Mouse (Mus musculus) kidney, adult 2 months (tissue): ENCODE measurements around the gene Kcnc4. TPM values are rescaled to one million over a fixed set of nuclear protein-coding genes. Genes with fewer than 3 reads are reported as not detected.
A peak's percentile ranks its signal among the peaks of the same experiment; 100 is the strongest.

Source experiments
- DNase-seq: peaks from one replicate; pipeline ENCODE4 v3.0.0; 2021
- H3K27ac ChIP-seq: fragments of 200-500 bp; 2 replicates; pipeline ENCODE4 v1.5.1; 2012; ENCODE audit warnings: low read depth, low read length, control low read depth, inconsistent platforms; ENCODE audit not compliant: insufficient read depth
- H3K27me3 ChIP-seq: fragments of 200-500 bp; replicated peaks from 2 replicates; pipeline ENCODE4 v1.6.1; 2012; ENCODE audit warnings: mild to moderate bottlenecking, moderate library complexity, low read length, inconsistent platforms; ENCODE audit not compliant: control insufficient read depth, insufficient read depth
- H3K36me3 ChIP-seq: fragments of 200-500 bp; 2 replicates; pipeline ENCODE4 v1.6.1; 2012; ENCODE audit warnings: mild to moderate bottlenecking, moderate library complexity, low read length, inconsistent platforms; ENCODE audit not compliant: control insufficient read depth, insufficient read depth
- H3K4me1 ChIP-seq: fragments of 200-500 bp; 2 replicates; pipeline ENCODE4 v1.6.1; 2011; ENCODE audit warnings: low read length; ENCODE audit not compliant: control insufficient read depth, insufficient read depth
- H3K4me3 ChIP-seq: fragments of 200-500 bp; 2 replicates; pipeline ENCODE4 v1.5.1; 2011; ENCODE audit warnings: mild to moderate bottlenecking, low read depth, low read length, control low read depth; ENCODE audit not compliant: insufficient read depth
- CTCF ChIP-seq: fragments of 200-500 bp; conservative IDR thresholded peaks from 2 replicates; pipeline ENCODE4 v1.5.1; 2011; ENCODE audit warnings: low read depth, mild to moderate bottlenecking, control low read depth, low read length, moderate library complexity, mixed read lengths; ENCODE audit not compliant: insufficient read depth, insufficient read length
- POLR2A ChIP-seq: fragments of 200-500 bp; IDR thresholded peaks from one replicate; pipeline ENCODE4 v1.6.1; 2011; ENCODE audit warnings: low read depth, low read length, control low read depth
- WGBS: fragments of 180-500 bp; shearing (Covaris S2); methylation state at CpG from one replicate; pipeline ENCODE4 v1.1.7; 2018; 5-methylcytosine and 5-hydroxymethylcytosine counted together
- polyA plus RNA-seq: library from polyadenylated mRNA; depleted of rRNA; stranded (reverse); fragments of >200 nt; gene quantifications from 2 replicates; pipeline ENCODE4 v1.2.3, GENCODE M21; 2012; rRNA removed

The Kcnc4 gene
- 0.20 and 0.78 TPM in 2 replicates for polyA plus RNA-seq

DNA sequence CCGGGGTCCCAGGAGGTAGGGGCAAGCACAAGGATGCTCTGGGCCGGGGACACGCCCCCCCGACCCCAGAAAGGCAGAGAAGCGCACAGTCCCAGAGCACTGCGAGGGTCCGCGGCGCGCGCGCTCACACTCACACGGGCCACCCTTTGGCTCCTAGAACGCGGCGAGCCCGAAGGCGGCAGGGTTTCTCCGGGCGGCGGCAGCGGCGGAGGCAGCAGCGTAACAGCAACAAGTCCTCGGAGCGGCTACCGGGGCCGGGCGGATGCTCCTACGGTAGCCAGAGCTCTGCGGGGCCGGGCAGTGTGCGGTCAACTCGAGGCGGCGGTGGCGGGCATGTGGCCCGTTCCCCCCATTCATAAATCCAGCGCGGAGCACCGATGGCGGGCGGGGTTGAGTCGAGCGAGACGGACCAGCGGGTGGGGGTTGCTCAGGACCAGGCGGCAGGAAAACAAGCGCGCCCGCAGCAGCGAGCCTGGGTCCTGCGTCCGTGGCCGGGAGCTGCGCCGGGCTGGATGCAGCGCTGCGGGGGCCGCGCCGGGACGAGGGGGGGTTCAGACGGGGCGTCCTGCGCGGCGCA is at the start of gene Kcnc4:
TSS of gene Kcnc4 (minus strand) at position 357 of the 577 bp plus-strand sequence.
- WGBS: under 1% methylated on average over 68 of the region's 68 CpGs
- Histone ChIP-seq H3K36me3 (no peaks in the 10 kb centered on the region), H3K4me1 (no peaks in the 10 kb centered on the region), H3K27ac (no peak within 1 kb of the TSS), H3K4me3 (peak within 1 kb of the TSS; percentile 28; the same call in 1 of the 2 replicates), H3K27me3 (peaks cover 2% of the 10 kb centered on the region; the same call in 1 of the 2 replicates)
- no peak for DNase-seq
- TF ChIP-seq POLR2A (no peak), CTCF (no peak)

DNA sequence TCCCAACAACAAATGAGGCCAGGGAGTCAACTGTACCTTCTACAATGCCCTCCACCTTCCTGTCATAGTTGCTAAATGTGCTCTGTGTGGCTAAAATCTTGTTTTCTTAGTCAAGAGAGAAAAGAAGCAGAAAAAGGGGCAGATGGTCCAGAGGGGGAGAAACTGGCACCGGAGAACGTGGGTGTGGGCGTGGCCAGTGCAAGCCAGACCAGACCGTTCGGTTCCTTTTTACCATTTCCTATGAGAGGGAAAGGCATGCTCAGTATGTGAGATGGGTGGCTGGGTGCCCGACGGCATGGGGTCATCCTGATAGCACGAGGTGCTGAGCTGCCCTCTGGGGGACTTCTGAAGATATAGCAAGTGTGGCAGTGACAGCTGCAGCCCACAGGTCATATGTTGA is 49.3 kb upstream of the Kcnc4 start:
- H3K36me3 ChIP-seq: no peaks in the 10 kb centered on the region
- WGBS: 61% methylated on average over 8 of the region's 8 CpGs

DNA sequence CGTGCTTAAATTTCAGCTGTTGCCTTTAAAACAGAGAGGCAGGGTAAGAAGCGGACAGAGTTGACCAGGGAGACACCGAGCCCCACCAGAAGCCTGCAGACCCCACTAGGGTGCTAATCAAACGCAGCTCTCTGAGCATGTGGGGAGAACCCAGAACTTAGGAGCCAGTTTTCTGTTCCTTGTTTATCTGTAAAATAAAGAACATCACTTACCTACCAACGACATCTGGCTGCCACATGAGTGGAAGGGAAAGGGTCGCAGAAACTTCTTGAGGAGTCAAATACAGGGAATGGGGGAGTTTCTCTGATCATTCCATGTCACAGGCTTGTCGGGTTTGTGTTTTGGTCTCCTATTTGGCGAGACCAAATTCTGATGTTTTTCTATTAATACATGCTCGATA is 48.6 kb upstream of the Kcnc4 start:
- Histone ChIP-seq H3K4me3 (no peak overlapping the region), H3K36me3 (no peaks in the 10 kb centered on the region), H3K27ac (no peak overlapping the region), H3K27me3 (no peaks in the 10 kb centered on the region), H3K4me1 (peaks cover 16% of the 10 kb centered on the region)
- WGBS: 88% methylated on average over 9 of the region's 9 CpGs
- TF ChIP-seq CTCF (no peak), POLR2A (no peak)
- DNase-seq: no peak

More for the DNA sequence above, 49.3 kb upstream of the Kcnc4 start:
- TF ChIP-seq POLR2A (no peak), CTCF (no peak)
- DNase-seq: peak; percentile 19
- Histone ChIP-seq H3K4me1 (peaks cover 16% of the 10 kb centered on the region), H3K27ac (no peak overlapping the region), H3K27me3 (no peaks in the 10 kb centered on the region), H3K4me3 (no peak overlapping the region)

DNA sequence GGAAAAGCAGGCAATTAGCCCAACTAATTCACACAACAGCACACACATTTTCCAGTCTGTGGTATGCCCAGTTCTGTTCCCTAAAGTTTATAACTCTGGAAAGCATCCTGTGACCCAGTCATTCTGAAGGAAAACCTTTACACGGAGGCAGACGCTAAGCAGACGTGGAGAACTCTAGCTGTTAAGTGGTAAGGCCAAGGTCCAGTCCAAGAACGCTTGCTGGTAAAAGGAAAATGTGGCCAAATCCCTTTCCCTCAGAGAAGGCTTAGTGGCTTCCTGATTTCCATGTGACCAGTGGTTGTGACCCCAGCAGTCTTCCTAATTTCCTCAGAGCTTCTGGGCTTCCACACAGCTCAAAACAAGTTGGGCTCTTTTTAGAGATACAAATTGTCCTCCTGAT is 47.2 kb upstream of the Kcnc4 start:
- peak; percentile 78 for DNase-seq
- WGBS: 21% methylated on average over 4 of the region's 4 CpGs
- Histone ChIP-seq H3K27ac (peak overlapping the region; percentile 64), H3K4me3 (no peak overlapping the region), H3K27me3 (no peaks in the 10 kb centered on the region), H3K36me3 (no peaks in the 10 kb centered on the region), H3K4me1 (peaks cover 16% of the 10 kb centered on the region)
- TF ChIP-seq POLR2A: no peak
- no peak for TF ChIP-seq CTCF

DNA sequence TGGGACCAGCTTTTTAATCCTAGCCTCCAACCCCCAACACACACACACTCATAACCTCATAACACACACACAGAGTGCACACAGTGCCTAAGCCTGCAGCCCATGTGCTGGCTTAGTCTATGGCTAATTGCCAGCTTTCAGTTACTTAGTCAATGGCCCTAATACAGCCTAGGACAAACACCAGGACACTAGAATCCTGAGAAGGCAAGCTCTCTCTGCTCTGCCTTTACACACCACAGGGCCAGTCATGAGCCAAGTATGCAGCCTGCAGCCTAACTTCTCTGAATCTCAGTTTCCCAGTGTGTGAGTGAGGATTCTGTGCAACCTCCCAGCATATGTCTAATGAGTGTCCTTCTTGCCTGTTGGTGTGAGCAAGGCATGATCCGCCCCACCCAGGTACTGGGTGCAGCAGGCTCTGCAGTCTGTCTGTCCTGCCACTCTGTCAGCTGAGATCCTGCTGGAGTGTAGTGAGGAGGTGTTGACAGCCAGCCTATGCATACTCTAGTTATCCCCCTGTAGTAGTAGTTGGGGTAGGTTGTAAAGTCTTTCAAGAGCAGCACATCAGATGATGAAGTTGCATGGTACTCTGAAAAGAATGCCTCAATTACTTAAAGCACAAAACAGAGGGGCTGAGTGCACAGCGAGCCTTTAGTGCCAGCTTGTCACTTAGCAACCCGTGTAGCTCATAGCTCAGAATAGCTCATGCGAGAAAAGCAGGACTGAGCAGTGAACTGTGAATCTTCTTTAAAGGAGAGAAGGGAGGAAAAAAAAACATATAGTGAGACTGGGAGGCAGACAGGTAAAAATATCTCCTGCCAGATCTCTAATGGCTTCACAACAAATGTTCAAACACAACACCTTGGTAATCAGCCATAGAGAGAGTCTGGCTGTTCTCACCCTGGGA is 46.4 kb upstream of the Kcnc4 start:
- H3K27me3 ChIP-seq: no peaks in the 10 kb centered on the region
- TF ChIP-seq POLR2A (no peak), CTCF (no peak)
- H3K4me3 ChIP-seq: no peak overlapping the region
- DNase-seq: peak; percentile 82
- H3K27ac ChIP-seq: peak overlapping the region; percentile 64
- H3K36me3 ChIP-seq: no peaks in the 10 kb centered on the region
- WGBS: 26% methylated on average over 4 of the region's 4 CpGs
- H3K4me1 ChIP-seq: peaks cover 16% of the 10 kb centered on the region

DNA sequence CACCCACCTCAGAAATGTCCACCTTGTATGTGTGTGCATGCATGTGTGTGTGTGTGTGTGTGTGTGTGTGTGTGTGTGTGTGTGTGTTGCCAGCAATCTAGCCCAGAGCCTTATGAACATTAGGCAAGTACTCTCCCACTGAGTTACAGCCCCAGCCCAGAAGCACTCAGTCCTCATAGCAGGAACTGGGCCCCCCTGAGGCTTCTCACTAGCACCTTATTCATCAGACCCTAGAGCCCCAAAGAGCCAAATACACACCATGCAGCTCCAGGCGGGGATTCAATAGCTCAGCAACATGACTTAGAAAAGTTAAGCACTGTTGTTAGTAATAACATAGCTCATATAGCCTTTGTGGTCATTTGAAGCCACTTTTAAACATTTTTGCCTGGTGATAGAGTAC is 45.2 kb upstream of the Kcnc4 start:
- H3K27ac ChIP-seq: no peak overlapping the region
- H3K36me3 ChIP-seq: no peaks in the 10 kb centered on the region
- no peak for DNase-seq
- no peaks in the 10 kb centered on the region for H3K27me3 ChIP-seq
- H3K4me3 ChIP-seq: no peak overlapping the region
- no peak for TF ChIP-seq POLR2A
- TF ChIP-seq CTCF: no peak
- 73% methylated on average over 1 of the region's 1 CpGs for WGBS
- H3K4me1 ChIP-seq: peaks cover 16% of the 10 kb centered on the region

DNA sequence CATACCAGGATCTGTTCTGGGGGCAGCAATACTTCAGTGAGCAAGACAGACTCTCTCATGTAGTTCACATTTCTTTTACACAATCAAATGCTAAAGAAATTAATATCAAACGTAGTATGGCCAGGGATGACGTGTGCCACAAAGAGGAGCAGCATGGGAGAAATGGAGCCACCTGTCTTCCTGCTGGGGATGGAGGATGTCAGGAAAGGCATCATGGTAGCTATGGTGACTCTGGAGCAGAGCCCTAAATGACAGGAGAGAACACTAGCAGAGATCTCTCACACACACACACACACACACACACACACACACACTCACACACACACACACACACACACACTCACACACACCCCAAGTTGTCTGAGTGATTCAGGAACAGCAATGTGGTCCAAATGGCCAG is 44.4 kb upstream of the Kcnc4 start:
- H3K36me3 ChIP-seq: no peaks in the 10 kb centered on the region
- H3K4me3 ChIP-seq: no peak overlapping the region
- H3K4me1 ChIP-seq: peaks cover 16% of the 10 kb centered on the region
- DNase-seq: no peak
- TF ChIP-seq POLR2A: no peak
- TF ChIP-seq CTCF: no peak
- no peak overlapping the region for H3K27ac ChIP-seq
- H3K27me3 ChIP-seq: no peaks in the 10 kb centered on the region
- WGBS: 90% methylated on average over 2 of the region's 2 CpGs
